Mouse (Mus musculus): Measurements from ENCODE around the gene Kmt2e. TPM values are rescaled to one million over a fixed set of nuclear protein-coding genes. Genes with fewer than 3 reads are reported as not detected.
A peak's percentile ranks its signal among the peaks of the same experiment; 100 is the strongest.

Kmt2e gene
- polyA plus RNA-seq, 1 experiment from 2014 or later: 51.9 TPM

DNA sequence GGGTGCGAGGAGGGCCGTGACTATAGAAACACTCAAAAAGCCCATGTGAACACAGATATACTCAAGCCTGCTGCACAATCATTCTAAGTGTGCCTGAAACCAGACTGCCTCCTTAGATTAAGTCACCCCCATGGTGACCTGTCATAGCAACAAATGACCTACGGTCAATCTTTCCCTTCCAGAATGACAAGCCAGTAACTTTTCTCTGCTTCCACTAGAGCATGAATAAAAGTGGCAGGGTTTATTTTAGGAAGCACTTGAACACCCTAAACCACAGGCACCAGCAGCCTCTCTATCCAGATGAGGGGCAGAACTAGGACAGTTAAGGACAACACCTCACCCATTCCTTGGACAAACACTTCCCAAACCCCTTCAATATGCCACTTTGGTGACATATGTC lies 85.4 kb downstream of the Kmt2e start:
- H3K36me3 ChIP-seq (ENCODE audit: control insufficient read depth, insufficient read depth, low read length): no peaks in the 10 kb centered on the region
- H3K9me3 ChIP-seq (ENCODE audit: control insufficient read depth, low read length): no peaks in the 10 kb centered on the region
- no peaks in the 10 kb centered on the region for H3K27me3 ChIP-seq (ENCODE audit: control insufficient read depth, insufficient read depth, low read length)
- WGBS: 90% methylated on average over 3 of the region's 3 CpGs
- H3K9ac ChIP-seq (ENCODE audit: low read length): no peak overlapping the region
- no peak for DNase-seq (ENCODE audit: low spot score)
- no peak for ATAC-seq (ENCODE audit: low FRiP score, low TSS enrichment)
- no peak overlapping the region for H3K4me3 ChIP-seq (ENCODE audit: low read depth, low read length)
- H3K4me2 ChIP-seq (replicated peaks; ENCODE audit: low read depth): no peak overlapping the region
- TF ChIP-seq EP300 (optimal IDR thresholded peaks at IDR 0.05) (no peak), CTCF (IDR thresholded peaks at IDR 0.05; ENCODE audit: low read depth) (no peak)
- no peak overlapping the region for H3K27ac ChIP-seq (replicated peaks)
- H3K4me1 ChIP-seq (replicated peaks; ENCODE audit: control insufficient read depth, insufficient read depth): no peaks in the 10 kb centered on the region

DNA sequence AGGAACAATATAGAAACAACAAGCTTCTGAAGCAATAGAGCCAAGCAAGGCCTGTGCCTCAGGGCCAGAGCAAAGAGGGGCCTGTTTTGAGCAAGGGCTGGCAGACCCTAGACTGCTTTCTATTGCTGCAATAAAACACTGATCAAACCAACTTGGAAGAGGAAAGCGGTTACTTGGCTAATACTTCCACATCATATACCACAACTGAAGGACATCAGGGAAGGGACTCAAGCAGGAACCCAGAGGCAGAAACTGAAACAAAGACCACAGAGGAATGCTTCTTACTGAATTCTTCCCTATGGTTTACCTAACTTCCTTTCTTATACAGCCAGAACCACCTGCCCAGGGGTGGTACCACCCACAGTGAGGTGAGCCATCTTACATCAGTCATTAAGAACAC lies 87.4 kb downstream of the Kmt2e start:
- no peak overlapping the region for H3K4me2 ChIP-seq (replicated peaks; ENCODE audit: low read depth)
- H3K27me3 ChIP-seq (ENCODE audit: control insufficient read depth, insufficient read depth, low read length): no peaks in the 10 kb centered on the region
- DNase-seq (ENCODE audit: low spot score): no peak
- no peak overlapping the region for H3K27ac ChIP-seq (replicated peaks)
- H3K9me3 ChIP-seq (ENCODE audit: control insufficient read depth, low read length): no peaks in the 10 kb centered on the region
- WGBS: 88% methylated on average over 1 of the region's 1 CpGs
- ATAC-seq (ENCODE audit: low FRiP score, low TSS enrichment): no peak
- TF ChIP-seq CTCF (IDR thresholded peaks at IDR 0.05; ENCODE audit: low read depth) (no peak), EP300 (optimal IDR thresholded peaks at IDR 0.05) (no peak)
- H3K4me1 ChIP-seq (replicated peaks; ENCODE audit: control insufficient read depth, insufficient read depth): no peaks in the 10 kb centered on the region
- H3K36me3 ChIP-seq (ENCODE audit: control insufficient read depth, insufficient read depth, low read length): peaks cover 7% of the 10 kb centered on the region; the same call in 1 of the 2 replicates
- no peak overlapping the region for H3K4me3 ChIP-seq (ENCODE audit: low read depth, low read length)
- no peak overlapping the region for H3K9ac ChIP-seq (ENCODE audit: low read length)

- Histone ChIP-seq H3K9me3 (ENCODE audit: control insufficient read depth, low read length) (no peaks in the 10 kb centered on the region), H3K27ac (replicated peaks) (no peak overlapping the region), H3K9ac (ENCODE audit: low read length) (no peak overlapping the region), H3K4me2 (replicated peaks; ENCODE audit: low read depth) (no peak overlapping the region), H3K4me3 (ENCODE audit: low read depth, low read length) (no peak overlapping the region), H3K36me3 (ENCODE audit: control insufficient read depth, insufficient read depth, low read length) (peaks cover 7% of the 10 kb centered on the region; the same call in 1 of the 2 replicates), H3K27me3 (ENCODE audit: control insufficient read depth, insufficient read depth, low read length) (no peaks in the 10 kb centered on the region), H3K4me1 (replicated peaks; ENCODE audit: control insufficient read depth, insufficient read depth) (no peaks in the 10 kb centered on the region)
- DNase-seq (ENCODE audit: low spot score) (no peak), ATAC-seq (ENCODE audit: low FRiP score, low TSS enrichment) (no peak)
- TF ChIP-seq CTCF (IDR thresholded peaks at IDR 0.05; ENCODE audit: low read depth) (no peak), EP300 (optimal IDR thresholded peaks at IDR 0.05) (no peak)
- WGBS: 82% methylated on average over 3 of the region's 3 CpGs
Measured at GRCm38 (mm10) chr5:23523936-23524335, 89.7 kb downstream of the Kmt2e start.

GRCm38 (mm10) chr5:23524621-23525020 lies 90.4 kb downstream of the Kmt2e start:
- H3K4me3 ChIP-seq (ENCODE audit: low read depth, low read length): no peak overlapping the region
- no peak overlapping the region for H3K4me2 ChIP-seq (replicated peaks; ENCODE audit: low read depth)
- H3K9me3 ChIP-seq (ENCODE audit: control insufficient read depth, low read length): no peaks in the 10 kb centered on the region
- TF ChIP-seq CTCF (IDR thresholded peaks at IDR 0.05; ENCODE audit: low read depth): no peak
- TF ChIP-seq EP300 (optimal IDR thresholded peaks at IDR 0.05): no peak
- WGBS: 56% methylated on average over 3 of the region's 3 CpGs
- DNase-seq (ENCODE audit: low spot score) (no peak), ATAC-seq (ENCODE audit: low FRiP score, low TSS enrichment) (no peak)
- no peaks in the 10 kb centered on the region for H3K4me1 ChIP-seq (replicated peaks; ENCODE audit: control insufficient read depth, insufficient read depth)
- peaks cover 7% of the 10 kb centered on the region; the same call in 1 of the 2 replicates for H3K36me3 ChIP-seq (ENCODE audit: control insufficient read depth, insufficient read depth, low read length)
- H3K9ac ChIP-seq (ENCODE audit: low read length): no peak overlapping the region
- H3K27ac ChIP-seq (replicated peaks): no peak overlapping the region
- no peaks in the 10 kb centered on the region for H3K27me3 ChIP-seq (ENCODE audit: control insufficient read depth, insufficient read depth, low read length)

GRCm38 (mm10) chr5:23531100-23531499 lies 96.9 kb downstream of the Kmt2e start:
- H3K36me3 ChIP-seq (ENCODE audit: control insufficient read depth, insufficient read depth, low read length): peaks cover 4% of the 10 kb centered on the region; the same call in 1 of the 2 replicates
- no peak for DNase-seq (ENCODE audit: low spot score)
- H3K4me2 ChIP-seq (replicated peaks; ENCODE audit: low read depth): no peak overlapping the region
- H3K4me3 ChIP-seq (ENCODE audit: low read depth, low read length): no peak overlapping the region
- no peak overlapping the region for H3K9ac ChIP-seq (ENCODE audit: low read length)
- no peak overlapping the region for H3K27ac ChIP-seq (replicated peaks)
- 79% methylated on average over 6 of the region's 6 CpGs for WGBS
- H3K4me1 ChIP-seq (replicated peaks; ENCODE audit: control insufficient read depth, insufficient read depth): no peaks in the 10 kb centered on the region
- ATAC-seq (ENCODE audit: low FRiP score, low TSS enrichment): peak; percentile 59; the same call in 1 of the 2 replicates
- no peaks in the 10 kb centered on the region for H3K27me3 ChIP-seq (ENCODE audit: control insufficient read depth, insufficient read depth, low read length)
- H3K9me3 ChIP-seq (ENCODE audit: control insufficient read depth, low read length): no peaks in the 10 kb centered on the region
- TF ChIP-seq EP300 (optimal IDR thresholded peaks at IDR 0.05) (no peak), CTCF (IDR thresholded peaks at IDR 0.05; ENCODE audit: low read depth) (no peak)

DNA sequence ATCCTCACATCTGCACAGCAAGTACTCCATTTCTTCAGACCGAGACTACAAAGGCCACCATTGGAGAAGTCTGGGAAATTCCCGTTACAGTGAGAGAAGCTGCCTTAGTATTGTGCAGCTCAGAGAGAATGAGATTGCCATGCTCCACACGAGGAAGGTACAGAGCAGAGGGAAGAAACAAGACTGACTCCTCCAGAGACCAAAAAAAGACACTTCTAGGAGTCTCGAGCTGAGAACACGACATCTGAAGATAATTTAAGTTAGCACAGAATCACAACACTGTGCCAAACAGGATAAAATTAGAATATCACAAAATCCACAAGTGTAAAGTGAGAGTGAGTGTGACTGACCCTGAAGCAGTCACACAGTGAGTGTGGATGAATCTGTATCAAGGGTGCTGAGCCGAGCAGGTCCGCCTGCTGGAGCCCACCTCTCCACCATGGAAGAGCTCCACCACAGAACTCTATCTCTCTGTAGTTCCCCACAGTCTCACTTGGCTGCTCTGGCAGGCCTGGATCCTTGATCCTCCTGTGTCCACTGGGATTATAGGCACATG lies 97.4 kb downstream of the Kmt2e start:
- TF ChIP-seq CTCF (IDR thresholded peaks at IDR 0.05; ENCODE audit: low read depth): no peak
- no peak for TF ChIP-seq EP300 (optimal IDR thresholded peaks at IDR 0.05)
- Histone ChIP-seq H3K27me3 (ENCODE audit: control insufficient read depth, insufficient read depth, low read length) (no peaks in the 10 kb centered on the region), H3K4me1 (replicated peaks; ENCODE audit: control insufficient read depth, insufficient read depth) (no peaks in the 10 kb centered on the region), H3K27ac (replicated peaks) (no peak overlapping the region), H3K9me3 (ENCODE audit: control insufficient read depth, low read length) (no peaks in the 10 kb centered on the region), H3K4me3 (ENCODE audit: low read depth, low read length) (no peak overlapping the region), H3K36me3 (ENCODE audit: control insufficient read depth, insufficient read depth, low read length) (peaks cover 4% of the 10 kb centered on the region; the same call in 1 of the 2 replicates), H3K9ac (ENCODE audit: low read length) (no peak overlapping the region), H3K4me2 (replicated peaks; ENCODE audit: low read depth) (no peak overlapping the region)
- DNase-seq (ENCODE audit: low spot score) (no peak), ATAC-seq (ENCODE audit: low FRiP score, low TSS enrichment) (no peak)
- 79% methylated on average over 7 of the region's 7 CpGs for WGBS
